Mouse (Mus musculus) midbrain, embryonic 15.5 days (tissue): ENCODE results near the gene Olfr1364. TPM values are rescaled to one million over a fixed set of nuclear protein-coding genes. Genes with fewer than 3 reads are reported as not detected.

ENCODE experiments used
- ATAC-seq: fragments of 200-750 bp; cut with Nextera tagmentation; replicated peaks from 2 replicates; pipeline ENCODE4 v1.8.0; 2017; ENCODE audit warnings: moderate TSS enrichment
- H3K27ac ChIP-seq: fragments of 300-500 bp; sonication (generic); 2 replicates; pipeline ENCODE4 v1.5.1; 2015; ENCODE audit warnings: mild to moderate bottlenecking, inconsistent platforms
- H3K27me3 ChIP-seq: fragments of 300-500 bp; sonication (generic); replicated peaks from 2 replicates; pipeline ENCODE4 v1.6.1; 2015; ENCODE audit warnings: inconsistent platforms
- H3K36me3 ChIP-seq: fragments of 300-500 bp; sonication (generic); replicated peaks from 2 replicates; pipeline ENCODE4 v1.6.1; 2015; ENCODE audit warnings: inconsistent platforms
- H3K4me1 ChIP-seq: fragments of 300-500 bp; sonication (generic); 2 replicates; pipeline ENCODE4 v1.6.1; 2015; ENCODE audit warnings: inconsistent platforms
- H3K4me2 ChIP-seq: fragments of 300-500 bp; sonication (generic); 2 replicates; pipeline ENCODE4 v1.6.1; 2015; ENCODE audit warnings: inconsistent platforms, mild to moderate bottlenecking, moderate library complexity
- H3K4me3 ChIP-seq: fragments of 300-500 bp; sonication (generic); 2 replicates; pipeline ENCODE4 v1.5.1; 2015; ENCODE audit warnings: mild to moderate bottlenecking, inconsistent platforms
- H3K9ac ChIP-seq: fragments of 300-500 bp; sonication (generic); 2 replicates; pipeline ENCODE4 v1.6.1; 2015; ENCODE audit warnings: mild to moderate bottlenecking, inconsistent platforms
- H3K9me3 ChIP-seq: fragments of 300-500 bp; sonication (generic); 2 replicates; pipeline ENCODE4 v1.6.1; 2016; ENCODE audit warnings: inconsistent platforms
- WGBS: fragments of 180-500 bp; shearing (Covaris S2); methylation state at CpG from one replicate; pipeline ENCODE4 v1.1.7; 2015; ENCODE audit warnings: mixed read lengths; 5-methylcytosine and 5-hydroxymethylcytosine counted together
- polyA plus RNA-seq: library from polyadenylated mRNA; unstranded; fragments of >200 nt; fragmentation: Nextera tagmentation; extraction: Ambion mirVana; gene quantifications from 2 replicates; pipeline ENCODE4 v1.2.1, GENCODE M21; 2015

The Olfr1364 gene
- not detected in 2 replicates for polyA plus RNA-seq

DNA sequence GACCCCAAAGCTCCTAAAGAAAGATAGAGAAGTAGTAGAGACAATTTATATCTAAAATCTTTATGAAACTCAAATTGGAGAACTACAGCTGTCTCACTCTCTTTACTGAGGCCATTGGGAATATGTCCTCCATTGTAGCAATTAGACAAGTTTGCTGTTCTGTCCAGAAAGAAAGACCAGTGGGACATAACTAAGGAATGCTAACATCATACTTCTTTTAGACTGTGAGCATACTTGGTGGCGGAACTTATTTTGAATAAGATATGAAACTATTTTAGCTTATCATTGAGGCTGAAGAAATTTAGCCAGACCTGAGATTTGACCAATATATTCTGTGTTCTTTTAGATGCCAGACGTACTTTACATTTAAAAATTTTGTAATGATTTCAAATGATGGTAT, at the start of gene Olfr1364:
Gene Olfr1364 (minus strand): TSS at position 101 of the 400 bp plus-strand sequence.
- Histone ChIP-seq H3K4me2 (no peak within 1 kb of the TSS), H3K9me3 (no peaks in the 10 kb centered on the region), H3K4me1 (no peaks in the 10 kb centered on the region), H3K36me3 (no peaks in the 10 kb centered on the region), H3K27me3 (no peaks in the 10 kb centered on the region), H3K27ac (no peak within 1 kb of the TSS), H3K9ac (no peak within 1 kb of the TSS), H3K4me3 (no peak within 1 kb of the TSS)
- 91% methylated on average over 2 of the region's 2 CpGs for whole genome bisulfite sequencing
- ATAC-seq = no peak

DNA sequence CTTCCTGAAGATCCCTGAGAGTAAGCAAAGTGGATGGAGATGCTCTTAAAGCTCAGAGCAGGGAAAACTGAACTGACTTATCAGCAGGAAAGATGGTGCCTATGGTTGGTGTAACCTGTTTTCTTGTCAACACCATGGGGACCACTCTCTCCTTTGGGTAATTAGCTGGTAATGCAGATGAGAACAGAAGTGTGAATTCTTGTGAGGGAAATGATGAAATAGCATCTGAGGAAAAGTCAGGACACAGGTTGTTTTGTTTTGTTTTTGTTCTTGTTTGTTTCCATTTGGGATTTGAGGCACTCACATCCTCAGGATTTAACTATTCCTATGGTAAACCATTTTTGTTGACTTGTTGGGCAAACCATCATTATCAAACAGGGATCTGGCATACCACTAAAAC, 32.4 kb upstream of the Olfr1364 start, which contains the start of gene Olfr1362:
Gene Olfr1362 (minus strand): TSS at position 101 of the 400 bp plus-strand sequence.
- no peak within 1 kb of the TSS for H3K9ac ChIP-seq
- no peaks in the 10 kb centered on the region for H3K9me3 ChIP-seq
- ATAC-seq = no peak
- no peak within 1 kb of the TSS for H3K27ac ChIP-seq
- no peak within 1 kb of the TSS for H3K4me3 ChIP-seq
- no peaks in the 10 kb centered on the region for H3K4me1 ChIP-seq
- H3K36me3 ChIP-seq = no peaks in the 10 kb centered on the region
- H3K27me3 ChIP-seq = no peaks in the 10 kb centered on the region
- no peak within 1 kb of the TSS for H3K4me2 ChIP-seq

DNA sequence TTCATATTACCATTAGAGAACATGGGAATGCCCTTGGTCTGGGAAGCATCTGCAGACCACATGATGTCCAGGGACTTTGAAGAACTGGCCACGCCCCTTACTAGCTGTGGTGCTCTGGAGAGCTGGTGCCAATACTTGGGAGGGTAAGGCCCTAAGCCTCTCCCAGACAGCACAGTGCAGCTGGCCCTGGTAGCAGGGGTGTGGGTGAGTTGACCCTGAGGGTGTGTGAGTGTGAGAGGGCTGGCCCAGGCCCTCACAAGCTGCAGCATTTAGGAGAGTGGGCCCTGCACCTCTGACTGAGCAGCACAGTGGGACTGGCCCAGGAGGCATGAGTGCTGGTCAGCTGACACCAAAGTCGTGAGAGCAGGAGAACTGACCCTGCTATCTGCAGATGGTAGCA, 10.1 kb upstream of the Olfr1364 start:
- H3K4me3 ChIP-seq = no peak overlapping the region
- H3K9me3 ChIP-seq = no peaks in the 10 kb centered on the region
- WGBS = 64% methylated on average over 2 of the region's 2 CpGs
- no peaks in the 10 kb centered on the region for H3K36me3 ChIP-seq
- H3K4me1 ChIP-seq = no peaks in the 10 kb centered on the region
- ATAC-seq = no peak
- no peak overlapping the region for H3K27ac ChIP-seq
- no peaks in the 10 kb centered on the region for H3K27me3 ChIP-seq
- H3K9ac ChIP-seq = no peak overlapping the region
- H3K4me2 ChIP-seq = no peak overlapping the region

DNA sequence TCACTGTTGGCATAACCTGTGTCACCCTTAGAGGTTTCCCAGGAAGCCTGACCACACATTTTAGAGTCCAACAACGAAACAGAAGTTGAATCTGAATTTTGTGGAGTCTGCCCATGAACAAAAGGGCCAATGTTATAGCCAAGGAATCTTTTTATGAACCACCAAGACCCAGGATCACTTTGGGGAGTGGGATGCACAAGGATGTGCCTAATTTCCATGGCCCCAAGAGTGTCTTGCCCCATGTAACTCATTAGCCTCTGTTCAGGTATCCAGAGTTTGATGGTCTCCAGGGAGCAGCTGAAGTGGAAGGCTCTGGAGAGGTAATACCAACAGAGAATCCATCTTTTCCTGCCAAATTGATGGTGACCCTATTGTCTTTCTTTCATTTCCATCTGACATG, 21.8 kb downstream of the Olfr1364 start, which contains the start of gene Olfr1535:
Gene Olfr1535 (minus strand): TSS at position 101 of the 400 bp plus-strand sequence.
- no peak within 1 kb of the TSS for H3K9ac ChIP-seq
- no peaks in the 10 kb centered on the region for H3K36me3 ChIP-seq
- no peaks in the 10 kb centered on the region for H3K4me1 ChIP-seq
- 50% methylated on average over 1 of the region's 1 CpGs for WGBS
- ATAC-seq = no peak
- no peak within 1 kb of the TSS for H3K27ac ChIP-seq
- H3K27me3 ChIP-seq = no peaks in the 10 kb centered on the region
- H3K4me2 ChIP-seq = no peak within 1 kb of the TSS
- no peaks in the 10 kb centered on the region for H3K9me3 ChIP-seq
- no peak within 1 kb of the TSS for H3K4me3 ChIP-seq

DNA sequence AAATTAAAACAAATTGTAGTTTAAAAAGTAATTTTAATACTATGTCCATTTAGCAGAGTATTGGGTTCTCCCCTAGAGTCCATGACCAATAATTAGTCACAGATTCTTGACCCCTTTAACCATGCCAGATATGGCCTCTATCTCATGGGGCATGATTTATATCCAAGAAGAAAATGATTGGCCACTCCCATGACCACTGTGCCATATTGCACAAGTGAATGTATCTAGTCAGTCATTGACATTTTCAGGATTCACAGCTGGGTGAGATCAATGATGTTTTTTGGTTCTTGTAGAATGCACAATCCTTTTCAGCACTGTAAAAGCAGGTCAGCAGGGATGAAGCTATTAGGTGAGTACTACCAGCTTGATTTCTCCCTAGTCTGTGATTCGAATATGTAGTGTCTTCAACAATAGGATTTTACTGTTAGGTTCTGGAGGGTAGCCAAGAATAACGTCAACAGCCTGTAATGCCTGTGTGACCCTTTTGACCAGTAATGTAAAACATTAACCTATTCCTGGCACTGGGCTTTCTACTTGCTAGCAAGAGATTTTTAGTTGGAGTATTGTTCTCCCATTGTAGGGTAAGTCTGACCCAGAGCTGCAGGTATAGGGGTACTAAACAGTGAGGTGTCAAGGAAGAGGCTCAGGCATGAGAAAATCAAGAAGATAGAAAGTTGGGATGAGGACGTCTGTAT, 31.0 kb downstream of the Olfr1364 start:
- H3K9ac ChIP-seq = no peak overlapping the region
- no peak overlapping the region for H3K4me2 ChIP-seq
- H3K4me1 ChIP-seq = no peaks in the 10 kb centered on the region
- H3K27me3 ChIP-seq = no peaks in the 10 kb centered on the region
- no peak for ATAC-seq
- 62% methylated on average over 3 of the region's 3 CpGs for WGBS
- no peaks in the 10 kb centered on the region for H3K9me3 ChIP-seq
- H3K4me3 ChIP-seq = no peak overlapping the region
- no peak overlapping the region for H3K27ac ChIP-seq
- no peaks in the 10 kb centered on the region for H3K36me3 ChIP-seq

DNA sequence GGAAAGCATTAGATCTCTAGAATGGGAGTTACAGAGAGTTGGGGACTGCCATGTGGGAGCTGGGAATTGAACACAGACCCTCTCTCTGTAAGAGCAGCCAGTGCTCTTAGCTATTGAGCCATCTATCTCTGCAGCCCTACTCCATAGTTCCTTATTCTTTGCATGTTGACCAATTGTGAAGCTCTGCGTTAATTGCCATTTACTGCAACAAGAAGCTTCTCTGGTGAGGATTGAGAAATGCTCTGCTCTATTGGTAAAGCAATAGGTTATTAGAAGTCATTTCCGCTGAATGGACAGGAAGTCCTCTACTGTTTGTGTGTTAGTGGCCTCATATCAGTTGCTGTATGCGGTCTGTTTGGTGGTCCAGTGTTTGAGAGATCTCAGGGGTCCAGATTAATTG, 32.1 kb downstream of the Olfr1364 start:
- no peaks in the 10 kb centered on the region for H3K27me3 ChIP-seq
- H3K27ac ChIP-seq = no peak overlapping the region
- H3K36me3 ChIP-seq = no peaks in the 10 kb centered on the region
- H3K9me3 ChIP-seq = no peaks in the 10 kb centered on the region
- no peak for ATAC-seq
- WGBS = 88% methylated on average over 3 of the region's 3 CpGs
- no peak overlapping the region for H3K4me2 ChIP-seq
- H3K9ac ChIP-seq = no peak overlapping the region
- H3K4me3 ChIP-seq = no peak overlapping the region
- no peaks in the 10 kb centered on the region for H3K4me1 ChIP-seq

DNA sequence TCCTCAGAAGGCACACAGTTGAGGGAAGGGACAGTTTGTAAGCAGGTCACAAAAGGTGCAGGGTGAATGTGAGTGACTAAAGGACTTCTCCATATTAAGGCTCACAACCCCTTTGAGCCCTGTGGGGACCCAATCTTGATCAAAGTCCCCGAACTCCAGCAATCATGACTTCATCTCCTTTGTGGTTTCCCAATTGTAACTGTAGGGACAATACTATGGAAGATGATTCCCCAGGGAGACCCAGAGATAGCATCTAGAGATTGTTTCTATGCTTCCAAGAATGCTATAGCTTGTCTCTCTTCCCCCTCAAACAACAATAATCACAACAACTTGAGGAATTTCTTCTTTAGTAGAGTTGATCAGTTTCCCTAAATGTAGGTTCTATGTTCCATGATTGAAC, 38.9 kb downstream of the Olfr1364 start, which contains the start of gene Olfr1366:
Gene Olfr1366 (minus strand): TSS at position 101 of the 400 bp plus-strand sequence.
- H3K9me3 ChIP-seq = no peaks in the 10 kb centered on the region
- H3K27ac ChIP-seq = no peak within 1 kb of the TSS
- H3K27me3 ChIP-seq = no peaks in the 10 kb centered on the region
- 86% methylated on average over 1 of the region's 1 CpGs for WGBS
- H3K4me3 ChIP-seq = no peak within 1 kb of the TSS
- ATAC-seq = no peak
- no peaks in the 10 kb centered on the region for H3K36me3 ChIP-seq
- no peak within 1 kb of the TSS for H3K9ac ChIP-seq
- no peak within 1 kb of the TSS for H3K4me2 ChIP-seq
- no peaks in the 10 kb centered on the region for H3K4me1 ChIP-seq

DNA sequence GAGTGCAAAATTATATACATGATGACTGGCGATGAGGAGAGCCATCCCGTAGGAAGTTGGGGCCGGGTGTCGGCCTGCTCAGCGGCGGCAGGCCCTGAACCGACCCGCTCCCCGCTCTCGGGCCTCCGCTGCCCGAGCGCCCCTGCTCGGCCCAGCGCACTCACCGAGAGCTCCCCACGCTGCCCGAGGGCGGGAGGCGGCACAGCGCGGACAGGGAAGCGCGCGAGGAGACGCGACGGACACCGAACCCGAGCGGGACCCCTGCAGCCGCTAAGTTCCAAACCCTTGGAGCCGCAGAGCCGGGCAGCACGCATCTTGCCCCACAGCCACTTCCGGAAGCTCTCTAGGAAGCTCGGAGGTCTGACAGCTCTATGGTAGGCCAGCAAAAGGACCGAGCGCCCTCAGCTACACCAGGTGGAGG, 50.8 kb downstream of the Olfr1364 start, which contains the start of gene Zkscan8:
Gene Zkscan8 (minus strand): TSS at position 340 of the 421 bp plus-strand sequence.
- peak within 1 kb of the TSS; percentile 92 for H3K4me3 ChIP-seq

DNA sequence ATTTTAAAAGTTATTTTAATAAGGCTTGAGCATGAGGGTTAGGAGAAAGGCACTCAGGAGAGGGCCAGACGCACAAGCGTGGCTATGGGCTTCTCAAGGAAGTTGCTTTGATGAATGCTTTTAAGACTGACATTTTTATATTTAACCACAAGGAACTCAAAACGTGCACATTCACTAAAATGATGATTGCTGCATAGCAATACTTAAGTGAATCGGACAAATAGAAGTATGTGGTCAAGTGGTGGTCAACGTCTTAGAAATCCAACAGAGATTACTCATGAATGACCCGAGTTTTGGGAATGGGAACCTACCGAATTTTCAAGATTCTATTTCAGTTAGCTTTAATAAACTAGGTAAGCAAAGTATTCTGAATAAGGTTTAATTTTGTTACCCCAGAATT, 51.4 kb downstream of the Olfr1364 start:
- WGBS = 51% methylated on average over 7 of the region's 7 CpGs
- Histone ChIP-seq H3K4me1 (peaks cover 11% of the 10 kb centered on the region), H3K9me3 (no peaks in the 10 kb centered on the region), H3K4me2 (peak overlapping the region; percentile 83), H3K27ac (no peak overlapping the region), H3K36me3 (peaks cover 11% of the 10 kb centered on the region; the same call in 1 of the 2 replicates), H3K9ac (no peak overlapping the region), H3K27me3 (no peaks in the 10 kb centered on the region), H3K4me3 (peak overlapping the region; percentile 92)
- no peak for ATAC-seq

More for the DNA sequence above, 50.8 kb downstream of the Olfr1364 start, which contains the start of gene Zkscan8:
- no peaks in the 10 kb centered on the region for H3K9me3 ChIP-seq
- peaks cover 11% of the 10 kb centered on the region for H3K4me1 ChIP-seq
- under 1% methylated on average over 39 of the region's 39 CpGs for WGBS
- H3K27me3 ChIP-seq = no peaks in the 10 kb centered on the region
- H3K27ac ChIP-seq = peak within 1 kb of the TSS; percentile 91
- peak within 1 kb of the TSS; percentile 95 for H3K9ac ChIP-seq
- peak; percentile 100 for ATAC-seq
- 0 out of 2 replicates have a peak, but pooled peaks cover 8% of the 10 kb centered on the region for H3K36me3 ChIP-seq
- peak within 1 kb of the TSS; percentile 83 for H3K4me2 ChIP-seq

Other genes starting within 250 kb of the Olfr1364 start
- gene Olfr1367, start 234.8 kb downstream of the Olfr1364 start, polyA plus RNA-seq = not detected in 2 replicates
- gene Zscan12, start 218.9 kb downstream of the Olfr1364 start, polyA plus RNA-seq = 12.2 and 13.0 TPM in 2 replicates
- gene Zkscan3, start 179.0 kb downstream of the Olfr1364 start, polyA plus RNA-seq = 71.4 and 75.9 TPM in 2 replicates
- 4.0 and 5.1 TPM in 2 replicates for gene Pgbd1, start 140.7 kb downstream of the Olfr1364 start, polyA plus RNA-seq
- gene Zscan26, start 128.0 kb downstream of the Olfr1364 start, polyA plus RNA-seq = 21.9 and 26.3 TPM in 2 replicates
- 2.9 and 4.9 TPM in 2 replicates for gene Nkapl, start 113.2 kb downstream of the Olfr1364 start, polyA plus RNA-seq
- gene Zkscan4, start 102.9 kb downstream of the Olfr1364 start, polyA plus RNA-seq = 11.5 and 12.6 TPM in 2 replicates
- gene Gm10065, start 102.3 kb downstream of the Olfr1364 start, polyA plus RNA-seq = not detected in 2 replicates
- 0.32 and 0.40 TPM in 2 replicates for gene AK157302, start 86.5 kb downstream of the Olfr1364 start, polyA plus RNA-seq
- gene Gm11273, start 80.3 kb downstream of the Olfr1364 start, polyA plus RNA-seq = 8.5 and 9.5 TPM in 2 replicates
- 5.0 and 5.3 TPM in 2 replicates for gene Zkscan8, start 50.6 kb downstream of the Olfr1364 start, polyA plus RNA-seq
- 0.09 and 0.22 TPM in 2 replicates for gene Olfr1366, start 39.0 kb downstream of the Olfr1364 start, polyA plus RNA-seq
- gene Olfr1535, start 21.9 kb downstream of the Olfr1364 start, polyA plus RNA-seq = 0.05 TPM in 1 of 2 replicates, not detected in the other
- not detected in 2 replicates for gene Olfr1362, start 32.3 kb upstream of the Olfr1364 start, polyA plus RNA-seq
- 0.06 and 0.08 TPM in 2 replicates for gene Olfr11, start 60.8 kb upstream of the Olfr1364 start, polyA plus RNA-seq
- not detected in 2 replicates for gene Olfr1361, start 81.6 kb upstream of the Olfr1364 start, polyA plus RNA-seq
- not detected in 2 replicates for gene Olfr1360, start 95.6 kb upstream of the Olfr1364 start, polyA plus RNA-seq
- not detected in 2 replicates for gene Olfr1359, start 116.4 kb upstream of the Olfr1364 start, polyA plus RNA-seq
- gene Hist1h2bl, start 134.4 kb upstream of the Olfr1364 start, polyA plus RNA-seq = 0.59 TPM in 1 of 2 replicates, not detected in the other
- 3.9 and 10.3 TPM in 2 replicates for gene Hist1h2ai, start 134.7 kb upstream of the Olfr1364 start, polyA plus RNA-seq
- gene Hist1h3h, start 135.9 kb upstream of the Olfr1364 start, polyA plus RNA-seq = 1.1 TPM in 1 of 2 replicates, not detected in the other
- 0.39 and 1.7 TPM in 2 replicates for gene Hist1h2bm, start 140.3 kb upstream of the Olfr1364 start, polyA plus RNA-seq
- 0.93 TPM in 1 of 2 replicates, not detected in the other for gene Hist1h4j, start 153.3 kb upstream of the Olfr1364 start, polyA plus RNA-seq
- 1.8 and 4.2 TPM in 2 replicates for gene Hist1h4k, start 168.7 kb upstream of the Olfr1364 start, polyA plus RNA-seq
- gene Hist1h2ak, start 172.1 kb upstream of the Olfr1364 start, polyA plus RNA-seq = 5.5 and 6.9 TPM in 2 replicates
- gene Hist1h2bn, start 172.4 kb upstream of the Olfr1364 start, polyA plus RNA-seq = 0.89 TPM in 1 of 2 replicates, not detected in the other
- 3.4 and 3.7 TPM in 2 replicates for gene Hist1h1b, start 198.9 kb upstream of the Olfr1364 start, polyA plus RNA-seq
- gene Hist1h3i, start 201.6 kb upstream of the Olfr1364 start, polyA plus RNA-seq = 26.1 and 35.4 TPM in 2 replicates
- gene Hist1h2an, start 205.5 kb upstream of the Olfr1364 start, polyA plus RNA-seq = 3.8 TPM in 1 of 2 replicates, not detected in the other
- 0.31 and 0.87 TPM in 2 replicates for gene Hist1h2bp, start 205.7 kb upstream of the Olfr1364 start, polyA plus RNA-seq
- gene Hist1h2bq, start 228.4 kb upstream of the Olfr1364 start, polyA plus RNA-seq = 3.6 and 4.1 TPM in 2 replicates
- not detected in 2 replicates for gene Hist1h2ao, start 228.7 kb upstream of the Olfr1364 start, polyA plus RNA-seq
- 1.4 TPM in 1 of 2 replicates, not detected in the other for gene Hist1h4m, start 230.0 kb upstream of the Olfr1364 start, polyA plus RNA-seq